Mouse (Mus musculus) kidney, adult 2 months (tissue): ENCODE data around the gene Igf2bp3. TPM values are rescaled to one million over a fixed set of nuclear protein-coding genes. Genes with fewer than 3 reads are reported as not detected.

Experiments used
- DNase-seq: peaks from one replicate; pipeline ENCODE4 v3.0.0; 2021
- H3K27ac ChIP-seq: fragments of 200-500 bp; 2 replicates; pipeline ENCODE4 v1.5.1; 2012; ENCODE audit warnings: low read depth, low read length, control low read depth, inconsistent platforms; ENCODE audit not compliant: insufficient read depth
- H3K27me3 ChIP-seq: fragments of 200-500 bp; replicated peaks from 2 replicates; pipeline ENCODE4 v1.6.1; 2012; ENCODE audit warnings: mild to moderate bottlenecking, moderate library complexity, low read length, inconsistent platforms; ENCODE audit not compliant: control insufficient read depth, insufficient read depth
- H3K36me3 ChIP-seq: fragments of 200-500 bp; 2 replicates; pipeline ENCODE4 v1.6.1; 2012; ENCODE audit warnings: mild to moderate bottlenecking, moderate library complexity, low read length, inconsistent platforms; ENCODE audit not compliant: control insufficient read depth, insufficient read depth
- H3K4me1 ChIP-seq: fragments of 200-500 bp; 2 replicates; pipeline ENCODE4 v1.6.1; 2011; ENCODE audit warnings: low read length; ENCODE audit not compliant: control insufficient read depth, insufficient read depth
- H3K4me3 ChIP-seq: fragments of 200-500 bp; 2 replicates; pipeline ENCODE4 v1.5.1; 2011; ENCODE audit warnings: mild to moderate bottlenecking, low read depth, low read length, control low read depth; ENCODE audit not compliant: insufficient read depth
- CTCF ChIP-seq: fragments of 200-500 bp; conservative IDR thresholded peaks from 2 replicates; pipeline ENCODE4 v1.5.1; 2011; ENCODE audit warnings: low read depth, mild to moderate bottlenecking, control low read depth, low read length, moderate library complexity, mixed read lengths; ENCODE audit not compliant: insufficient read depth, insufficient read length
- POLR2A ChIP-seq: fragments of 200-500 bp; IDR thresholded peaks from one replicate; pipeline ENCODE4 v1.6.1; 2011; ENCODE audit warnings: low read depth, low read length, control low read depth
- WGBS: fragments of 180-500 bp; shearing (Covaris S2); methylation state at CpG from one replicate; pipeline ENCODE4 v1.1.7; 2018; 5-methylcytosine and 5-hydroxymethylcytosine counted together
- polyA plus RNA-seq: library from polyadenylated mRNA; depleted of rRNA; stranded (reverse); fragments of >200 nt; gene quantifications from 2 replicates; pipeline ENCODE4 v1.2.3, GENCODE M21; 2012

Gene Igf2bp3
- polyA plus RNA-seq, 1 experiment: 0.03 TPM

- Histone ChIP-seq H3K27me3 (no peaks in the 10 kb centered on the region), H3K27ac (no peak overlapping the region), H3K36me3 (no peaks in the 10 kb centered on the region), H3K4me3 (no peak overlapping the region), H3K4me1 (no peaks in the 10 kb centered on the region)
- no peak for TF ChIP-seq CTCF
- no peak for TF ChIP-seq POLR2A
- DNase-seq: no peak
- WGBS: 83% methylated on average over 5 of the region's 5 CpGs
Observed at GRCm38 (mm10) chr6:49136739-49137138, 78.0 kb downstream of the Igf2bp3 start.

GRCm38 (mm10) chr6:49132352-49133090, 82.2 kb downstream of the Igf2bp3 start:
- WGBS: 80% methylated on average over 6 of the region's 6 CpGs
- TF ChIP-seq CTCF: no peak
- TF ChIP-seq POLR2A: no peak
- Histone ChIP-seq H3K27me3 (no peaks in the 10 kb centered on the region), H3K27ac (no peak overlapping the region), H3K4me1 (no peaks in the 10 kb centered on the region), H3K4me3 (no peak overlapping the region), H3K36me3 (no peaks in the 10 kb centered on the region)
- no peak for DNase-seq

- no peak overlapping the region for H3K4me3 ChIP-seq
- H3K36me3 ChIP-seq: no peaks in the 10 kb centered on the region
- TF ChIP-seq CTCF: no peak
- no peak for TF ChIP-seq POLR2A
- H3K27me3 ChIP-seq: no peaks in the 10 kb centered on the region
- no peaks in the 10 kb centered on the region for H3K4me1 ChIP-seq
- no peak overlapping the region for H3K27ac ChIP-seq
- 93% methylated on average over 9 of the region's 9 CpGs for WGBS
- no peak for DNase-seq
Observed at GRCm38 (mm10) chr6:49131855-49132254, 82.9 kb downstream of the Igf2bp3 start.

GRCm38 (mm10) chr6:49130328-49130727, 84.4 kb downstream of the Igf2bp3 start:
- no peak for TF ChIP-seq POLR2A
- no peak for TF ChIP-seq CTCF
- H3K36me3 ChIP-seq: no peaks in the 10 kb centered on the region
- DNase-seq: no peak

GRCm38 (mm10) chr6:49120370-49120769, 94.4 kb downstream of the Igf2bp3 start:
- Histone ChIP-seq H3K4me1 (no peaks in the 10 kb centered on the region), H3K27me3 (no peaks in the 10 kb centered on the region), H3K36me3 (no peaks in the 10 kb centered on the region), H3K27ac (no peak overlapping the region), H3K4me3 (no peak overlapping the region)
- DNase-seq: no peak
- 90% methylated on average over 3 of the region's 3 CpGs for WGBS
- no peak for TF ChIP-seq CTCF
- TF ChIP-seq POLR2A: no peak

More at GRCm38 (mm10) chr6:49130328-49130727, 84.4 kb downstream of the Igf2bp3 start:
- no peaks in the 10 kb centered on the region for H3K27me3 ChIP-seq
- H3K4me1 ChIP-seq: no peaks in the 10 kb centered on the region
- H3K27ac ChIP-seq: no peak overlapping the region
- H3K4me3 ChIP-seq: no peak overlapping the region

- DNase-seq: no peak
- Histone ChIP-seq H3K4me1 (no peaks in the 10 kb centered on the region), H3K36me3 (no peaks in the 10 kb centered on the region), H3K27ac (no peak overlapping the region), H3K4me3 (no peak overlapping the region), H3K27me3 (no peaks in the 10 kb centered on the region)
- TF ChIP-seq POLR2A (no peak), CTCF (no peak)
- 82% methylated on average over 1 of the region's 1 CpGs for WGBS
Observed at GRCm38 (mm10) chr6:49119462-49120135, 95.2 kb downstream of the Igf2bp3 start.

- 85% methylated on average over 8 of the region's 8 CpGs for WGBS
- no peak overlapping the region for H3K27ac ChIP-seq
- H3K4me3 ChIP-seq: no peak overlapping the region
- no peaks in the 10 kb centered on the region for H3K4me1 ChIP-seq
- H3K27me3 ChIP-seq: no peaks in the 10 kb centered on the region
- DNase-seq: no peak
- H3K36me3 ChIP-seq: no peaks in the 10 kb centered on the region
- TF ChIP-seq POLR2A: no peak
- TF ChIP-seq CTCF: no peak
Observed at GRCm38 (mm10) chr6:49118446-49118845, 96.3 kb downstream of the Igf2bp3 start.
